In genomic region chr8:94036944-94037524, GRCm38 (mm10) we compare ENCODE assay signal across 8 mouse cellular contexts. TPM values are rescaled to one million over a fixed set of nuclear protein-coding genes. Genes with fewer than 3 reads are reported as not detected.
A peak's percentile ranks its signal among the peaks of the same experiment; 100 is the strongest.
DNase-seq lines count a peak whose midpoint lies in the region; ATAC-seq lines count a peak whose summit lies in the region.

Gene Nudt21, minus strand, starts transcription at chr8:94037031.
Gene Ogfod1, plus strand, starts transcription at chr8:94037198.

- peak within 1 kb of the TSS; percentile 80 for H3K27ac ChIP-seq in heart, embryonic 14.5 days (replicated peaks in 1 of 2; ENCODE audit: control insufficient read depth in 1 of 2, insufficient read depth in 1 of 2, low read depth in 2 of 2, low read length in 2 of 2)
- peak within 1 kb of the TSS; percentile 75 for H3K27ac ChIP-seq in liver, embryonic 13.5 days
- H3K27ac ChIP-seq in stomach, embryonic 16.5 days (ENCODE audit: low read length) = peak within 1 kb of the TSS; percentile 70

- no peaks in the 10 kb centered on the region for H3K9me3 ChIP-seq in heart, embryonic 14.5 days (ENCODE audit: control insufficient read depth, low read length)
- H3K9me3 ChIP-seq in liver, embryonic 13.5 days (replicated peaks) = no peaks in the 10 kb centered on the region
- no peaks in the 10 kb centered on the region for H3K9me3 ChIP-seq in stomach, embryonic 16.5 days (replicated peaks; ENCODE audit: control insufficient read depth, low read length)

- 1% methylated on average over 34 of the region's 41 CpGs for WGBS in heart, embryonic 14.5 days
- WGBS in liver, embryonic 13.5 days (ENCODE audit: insufficient replicate concordance) = under 1% methylated on average over 41 of the region's 41 CpGs
- under 1% methylated on average over 41 of the region's 41 CpGs for WGBS in stomach, embryonic 16.5 days

- H3K4me2 ChIP-seq in heart, embryonic 14.5 days (ENCODE audit: low read length) = peak within 1 kb of the TSS; percentile 88
- peak within 1 kb of the TSS; percentile 78 for H3K4me2 ChIP-seq in liver, embryonic 13.5 days
- peak within 1 kb of the TSS; percentile 89 for H3K4me2 ChIP-seq in stomach, embryonic 16.5 days (ENCODE audit: low read depth, low read length)

- H3K4me3 ChIP-seq in heart, embryonic 14.5 days (ENCODE audit: control insufficient read depth in 1 of 2, insufficient read depth in 1 of 2, low read depth in 1 of 2, low read length in 2 of 2) = peak within 1 kb of the TSS; percentile 76 to 90
- peak within 1 kb of the TSS; percentile 73 for H3K4me3 ChIP-seq in liver, embryonic 13.5 days (replicated peaks)
- H3K4me3 ChIP-seq in stomach, embryonic 16.5 days (replicated peaks; ENCODE audit: low read length) = peak within 1 kb of the TSS; percentile 78

- peak; percentile 99 for DNase-seq in c-Kit-negative CD71-positive TER-119-positive erythroid progenitor cells, embryonic 14.5 days (ENCODE audit: low read depth, low spot score)
- DNase-seq in fibroblast of lung, adult 2 months (ENCODE audit: low read depth) = peak; percentile 100
- peak; percentile 97 for DNase-seq in kidney, postnatal 14 days
- peak; percentile 97 for DNase-seq in liver, embryonic 13.5 days
- peak; percentile 93 for DNase-seq in neural tube, embryonic 10.5 days (ENCODE audit: extremely low spot score, low spot score)

- H3K9ac ChIP-seq in heart, embryonic 14.5 days (ENCODE audit: low read length) = peak within 1 kb of the TSS; percentile 80
- H3K9ac ChIP-seq in liver, embryonic 13.5 days = peak within 1 kb of the TSS; percentile 78
- H3K9ac ChIP-seq in stomach, embryonic 16.5 days (ENCODE audit: low read length) = peak within 1 kb of the TSS; percentile 83

- H3K27me3 ChIP-seq in heart, embryonic 14.5 days (ENCODE audit: control insufficient read depth, insufficient read depth, low read length) = no peaks in the 10 kb centered on the region
- no peaks in the 10 kb centered on the region for H3K27me3 ChIP-seq in liver, embryonic 13.5 days
- H3K27me3 ChIP-seq in stomach, embryonic 16.5 days (ENCODE audit: control insufficient read depth, insufficient read depth, low read length) = no peaks in the 10 kb centered on the region

- H3K36me3 ChIP-seq in heart, embryonic 14.5 days (ENCODE audit: control insufficient read depth, insufficient read depth, low read length) = peaks cover 5% of the 10 kb centered on the region; the same call in 1 of the 2 replicates
- H3K36me3 ChIP-seq in liver, embryonic 13.5 days = 0 out of 2 replicates have a peak, but pooled peaks cover 7% of the 10 kb centered on the region
- no peaks in the 10 kb centered on the region for H3K36me3 ChIP-seq in stomach, embryonic 16.5 days (ENCODE audit: control insufficient read depth, insufficient read depth, low read length)

- peak; percentile 98 for ATAC-seq in CD4-positive, CD25-positive, alpha-beta regulatory T cell, adult 4 months
- peak; percentile 99 for ATAC-seq in heart, embryonic 14.5 days (ENCODE audit: insufficient number of reproducible peaks, insufficient read depth, low FRiP score, low read depth)
- ATAC-seq in liver, embryonic 13.5 days (ENCODE audit: low read depth) = peak; percentile 96
- peak; percentile 99 for ATAC-seq in stomach, embryonic 16.5 days (ENCODE audit: insufficient read depth, low FRiP score)

- H3K4me1 ChIP-seq in heart, embryonic 14.5 days (ENCODE audit: control insufficient read depth in 2 of 2, insufficient read depth in 2 of 2, low read length in 2 of 2) = peaks cover 5 to 28% of the 10 kb centered on the region in 2 experiments; a peak in 3 of 4 replicates
- H3K4me1 ChIP-seq in liver, embryonic 13.5 days (replicated peaks) = peaks cover 48% of the 10 kb centered on the region
- H3K4me1 ChIP-seq in stomach, embryonic 16.5 days (ENCODE audit: control insufficient read depth, insufficient read depth, low read length) = peaks cover 19% of the 10 kb centered on the region

RNA-seq across cellular contexts. Expression of gene Nudt21, which starts in this region (rescaled TPM):
- 10 to 100 TPM; 57.1 to 87.8 TPM for polyA plus RNA-seq in CD4-positive, CD25-positive, alpha-beta regulatory T cell, adult 4 months (2017; shearing (Covaris generic))
- polyA plus RNA-seq in heart, embryonic 14.5 days (2014; fragmentation: Nextera tagmentation; extraction: Ambion mirVana) = 85.6 and 88.1 TPM in 2 replicates
- 97.3 and 110 TPM in 2 replicates for polyA plus RNA-seq in liver, embryonic 13.5 days (2015; fragmentation: Nextera tagmentation; extraction: Ambion mirVana)
- polyA plus RNA-seq in stomach, embryonic 16.5 days (2015; fragmentation: Nextera tagmentation; extraction: Ambion mirVana) = 86.7 and 97.0 TPM in 2 replicates

RNA-seq across cellular contexts. Expression of gene Ogfod1, which starts in this region (rescaled TPM):
- polyA plus RNA-seq in CD4-positive, CD25-positive, alpha-beta regulatory T cell, adult 4 months (2017; shearing (Covaris generic)) = 10 to 100 TPM; 17.3 to 18.3 TPM
- polyA plus RNA-seq in heart, embryonic 14.5 days (2014; fragmentation: Nextera tagmentation; extraction: Ambion mirVana) = 11.9 and 12.2 TPM in 2 replicates
- 4.8 and 6.4 TPM in 2 replicates for polyA plus RNA-seq in liver, embryonic 13.5 days (2015; fragmentation: Nextera tagmentation; extraction: Ambion mirVana)
- 15.5 and 16.1 TPM in 2 replicates for polyA plus RNA-seq in stomach, embryonic 16.5 days (2015; fragmentation: Nextera tagmentation; extraction: Ambion mirVana)

Comparison
In these comparisons a context has a peak if more than half of its experiments do, and no peak if none do; other contexts are left out.
1. Peak in every context shown above with its lines: DNase-seq, ATAC-seq, H3K4me3 ChIP-seq and H3K27ac ChIP-seq.